18 mouse cellular contexts compared by ENCODE assay signal in genomic region chr4:95158632-95159424, GRCm38 (mm10).
DNase-seq lines count a peak whose midpoint lies in the region; ATAC-seq and TF ChIP-seq lines count a peak whose summit lies in the region.
"Had no signal": no experiment of that assay in that cellular context is flagged by ENCODE, and none has a peak within 500 bp of the region (broad histone marks: within the 10 kb centered on the region; RNA-seq: fewer than 3 reads in every experiment).

No protein-coding gene starts in this region.

- no peaks in the 10 kb centered on the region for H3K9me3 ChIP-seq in liver, embryonic 12.5 days (replicated peaks)
- no peaks in the 10 kb centered on the region for H3K9me3 ChIP-seq in liver, postnatal 0 days (ENCODE audit: low read length)

- no peak overlapping the region for H3K4me3 ChIP-seq in liver, embryonic 12.5 days
- H3K4me3 ChIP-seq in liver, postnatal 0 days (ENCODE audit: low read depth, low read length) = no peak overlapping the region
- H3K4me3 ChIP-seq in myocyte = no peak overlapping the region
- H3K4me3 ChIP-seq: erythroblast, embryonic 14.5 days had no signal

- no peaks in the 10 kb centered on the region for H3K79me2 ChIP-seq in myocyte (ENCODE audit: control insufficient read depth, insufficient read depth)

- peak overlapping the region; percentile 87 for H3K27ac ChIP-seq in liver, embryonic 12.5 days
- H3K27ac ChIP-seq in liver, postnatal 0 days (ENCODE audit: low read depth) = no peak overlapping the region

- no peak overlapping the region for H3ac ChIP-seq in myocyte (ENCODE audit: control insufficient read depth, insufficient read length)

- no peak overlapping the region for H3K4me2 ChIP-seq in liver, embryonic 12.5 days
- H3K4me2 ChIP-seq in liver, postnatal 0 days (ENCODE audit: low read depth, low read length) = no peak overlapping the region
- peak overlapping the region; percentile 68 for H3K4me2 ChIP-seq in myocyte (ENCODE audit: low read depth)
- H3K4me2 ChIP-seq: midbrain, embryonic 11.5 days had no signal

- WGBS in liver, embryonic 12.5 days (ENCODE audit: insufficient replicate concordance) = 76% methylated on average over 6 of the region's 6 CpGs
- WGBS in liver, postnatal 0 days (ENCODE audit: insufficient replicate concordance) = 81% methylated on average over 6 of the region's 6 CpGs

- peaks cover 90% of the 10 kb centered on the region for H3K4me1 ChIP-seq in liver, embryonic 12.5 days
- peaks cover 63% of the 10 kb centered on the region for H3K4me1 ChIP-seq in liver, postnatal 0 days (ENCODE audit: insufficient read depth)

- H3K27me3 ChIP-seq in liver, embryonic 12.5 days (replicated peaks) = no peaks in the 10 kb centered on the region
- no peaks in the 10 kb centered on the region for H3K27me3 ChIP-seq in liver, postnatal 0 days (ENCODE audit: insufficient read depth, low read length)
- H3K27me3 ChIP-seq in myocyte (ENCODE audit: control insufficient read depth, insufficient read depth, insufficient read length) = no peaks in the 10 kb centered on the region

- TF ChIP-seq CTCF in liver, postnatal 0 days (IDR thresholded peaks at IDR 0.05; ENCODE audit: low read depth) = no peak

- no peak for TF ChIP-seq POLR2A in myocyte (IDR thresholded peaks at IDR 0.05; ENCODE audit: insufficient read length, low read depth)

- TF ChIP-seq EP300 in liver, postnatal 0 days (IDR thresholded peaks at IDR 0.05; ENCODE audit: low read depth) = no peak

- ATAC-seq in liver, embryonic 12.5 days = no peak
- no peak for ATAC-seq in liver, postnatal 0 days
- ATAC-seq: hindbrain, embryonic 16.5 days had no signal

- H3K9ac ChIP-seq in liver, embryonic 12.5 days = no peak overlapping the region
- H3K9ac ChIP-seq in liver, postnatal 0 days (replicated peaks) = no peak overlapping the region

- DNase-seq in adrenal gland, postnatal 10 days = peak; percentile 25
- DNase-seq in adrenal gland, postnatal 14 days = no peak
- no peak for DNase-seq in liver, postnatal 0 days
- peak; percentile 35 to 41 for DNase-seq in adrenal gland, postnatal 36 days
- no peak for DNase-seq in kidney, adult 9 months
- DNase-seq: B cell, adult 2 months; cerebellum, adult 2 months; heart, adult 18-20 months; kidney, adult 2 months; kidney, postnatal 36 days; lung, postnatal 36 days; retina, postnatal 1 day; thymus, postnatal 36 days had no signal

- no peaks in the 10 kb centered on the region for H3K36me3 ChIP-seq in liver, embryonic 12.5 days
- H3K36me3 ChIP-seq in liver, postnatal 0 days (replicated peaks; ENCODE audit: insufficient read depth, low read length) = no peaks in the 10 kb centered on the region
- H3K36me3 ChIP-seq in myocyte (ENCODE audit: control insufficient read depth, insufficient read depth) = no peaks in the 10 kb centered on the region

TF ChIP-seq in myocyte, 11 proteins besides CTCF, POLR2A, EP300 and RAD21:
- TF ChIP-seq POLR2AphosphoS2 (IDR thresholded peaks at IDR 0.05; ENCODE audit: insufficient read length, low read depth) = no peak
- peak; percentile 56 for TF ChIP-seq TCF12 (IDR thresholded peaks at IDR 0.05; ENCODE audit: insufficient read depth, poor library complexity, severe bottlenecking)
- peak; percentile 54 to 88 (median 85) for TF ChIP-seq MYOD1 (IDR thresholded peaks at IDR 0.05; ENCODE audit: control insufficient read depth in 1 of 3, insufficient read length in 2 of 3, low read depth in 2 of 3)
- TF ChIP-seq MYOG (IDR thresholded peaks at IDR 0.05; ENCODE audit: control insufficient read depth in 1 of 3, insufficient read depth in 1 of 3, insufficient read length in 2 of 3, low read depth in 2 of 3) = peak in 2 of 3 experiments; percentile 61 to 87

Comparison
In these comparisons a context has a peak if more than half of its experiments do, and no peak if none do; other contexts are left out.
1. DNase-seq: peak in adrenal gland, postnatal 10 days (single experiment) and adrenal gland, postnatal 36 days (2 of 2); none in adrenal gland, postnatal 14 days (single experiment), liver, postnatal 0 days (single experiment) and kidney, adult 9 months (single experiment).